In the genomic region with DNA sequence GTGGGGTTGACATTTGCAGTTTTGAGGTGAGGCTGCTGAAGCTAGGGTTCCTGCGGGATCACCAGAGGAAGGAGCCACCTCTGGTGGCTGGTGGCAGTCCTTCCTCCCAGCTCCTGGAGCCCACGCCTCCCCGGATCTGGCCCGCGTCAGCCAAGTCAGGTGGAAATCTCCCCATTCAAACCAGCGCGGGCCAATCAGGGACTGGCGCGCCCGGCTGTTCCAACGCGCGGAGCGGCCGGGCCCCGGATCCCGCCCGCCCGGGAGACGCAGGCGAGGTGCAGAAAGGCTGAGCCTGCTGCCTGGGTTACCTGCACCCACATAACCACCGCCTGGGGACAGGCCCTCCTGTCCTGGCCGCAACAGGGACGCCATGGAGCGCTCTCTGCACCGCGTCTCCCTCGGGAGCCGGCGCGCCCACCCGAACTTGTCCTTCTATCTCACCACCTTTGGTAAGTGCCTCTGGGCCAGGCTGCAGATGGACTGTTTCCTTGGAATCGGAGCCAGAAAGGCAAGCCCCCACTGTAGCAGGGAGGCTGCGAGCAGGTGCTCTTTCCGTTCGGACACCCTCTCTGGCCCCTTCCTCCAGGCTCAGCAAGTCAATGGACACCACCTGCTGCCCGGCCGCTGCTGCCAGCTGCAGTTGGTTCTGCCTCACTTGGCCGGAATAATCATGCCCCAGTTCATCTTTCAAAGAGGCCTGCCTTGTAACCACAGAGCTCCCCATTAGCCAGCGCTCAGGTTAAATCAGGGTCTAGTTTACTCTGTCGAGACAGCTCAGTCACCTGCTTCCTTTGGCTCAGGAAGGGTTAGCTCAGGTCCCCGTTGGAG, we compare ENCODE assay signal across 8 mouse cellular contexts. TPM values are rescaled to one million over a fixed set of nuclear protein-coding genes. Genes with fewer than 3 reads are reported as not detected.
DNase-seq lines count a peak whose midpoint lies in the region; ATAC-seq and TF ChIP-seq lines count a peak whose summit lies in the region.

No protein-coding gene starts in this region.

- no peaks in the 10 kb centered on the region for H3K9me3 ChIP-seq in liver, embryonic 14.5 days (ENCODE audit: control insufficient read depth, low read length)

- no peak overlapping the region for H3K9ac ChIP-seq in liver, embryonic 14.5 days (replicated peaks)

- TF ChIP-seq POLR2A in kidney, adult 2 months (IDR thresholded peaks at IDR 0.05; ENCODE audit: low read depth, low read length): no peak

- H3K36me3 ChIP-seq in kidney, adult 2 months (ENCODE audit: control insufficient read depth, insufficient read depth, low read length): no peaks in the 10 kb centered on the region
- H3K36me3 ChIP-seq in liver, embryonic 14.5 days (replicated peaks; ENCODE audit: control insufficient read depth, insufficient read depth, low read depth): no peaks in the 10 kb centered on the region

- H3K27me3 ChIP-seq in kidney, adult 2 months (replicated peaks; ENCODE audit: control insufficient read depth, insufficient read depth, low read length): no peaks in the 10 kb centered on the region
- peaks cover 13% of the 10 kb centered on the region for H3K27me3 ChIP-seq in liver, embryonic 14.5 days (ENCODE audit: control insufficient read depth, insufficient read depth, low read length)

- TF ChIP-seq CTCF in kidney, adult 2 months (conservative IDR thresholded peaks at IDR 0.05; ENCODE audit: insufficient read depth, insufficient read length, low read depth, low read length): no peak
- 0 out of 2 replicates have a peak, but pooled peaks have one; percentile 2 for TF ChIP-seq CTCF in liver, embryonic 14.5 days (IDR thresholded peaks at IDR 0.05; ENCODE audit: low read depth)

- ATAC-seq in liver, embryonic 14.5 days (ENCODE audit: insufficient read depth): peak; percentile 43; the same call in 1 of the 2 replicates

- H3K4me1 ChIP-seq in kidney, adult 2 months (ENCODE audit: control insufficient read depth, insufficient read depth, low read length): no peaks in the 10 kb centered on the region
- H3K4me1 ChIP-seq in liver, embryonic 14.5 days (replicated peaks; ENCODE audit: control insufficient read depth in 2 of 2, insufficient read depth in 2 of 2, low read length in 1 of 2): no peaks in the 10 kb centered on the region

- WGBS in kidney, adult 2 months: 6% methylated on average over 42 of the region's 42 CpGs
- 5% methylated on average over 42 of the region's 42 CpGs for WGBS in liver, embryonic 14.5 days (ENCODE audit: insufficient replicate concordance)

- H3K4me2 ChIP-seq in liver, embryonic 14.5 days (ENCODE audit: low read depth): peak overlapping the region; percentile 51

- no peak overlapping the region for H3K27ac ChIP-seq in kidney, adult 2 months (ENCODE audit: insufficient read depth, low read depth, low read length)
- no peak overlapping the region for H3K27ac ChIP-seq in liver, embryonic 14.5 days

- TF ChIP-seq EP300 in liver, embryonic 14.5 days (IDR thresholded peaks at IDR 0.05; ENCODE audit: low read depth): no peak

- peak overlapping the region; percentile 41 for H3K4me3 ChIP-seq in kidney, adult 2 months (ENCODE audit: insufficient read depth, low read depth, low read length)
- H3K4me3 ChIP-seq in liver, embryonic 14.5 days (ENCODE audit: insufficient read depth in 1 of 2, low read depth in 2 of 2, low read length in 2 of 2): peak overlapping the region; percentile 23 to 40

- peak; percentile 50 for DNase-seq in right cerebral cortex, adult 18-20 months
- no peak for DNase-seq in right cerebral cortex, postnatal 36 days (ENCODE audit: low spot score in 2 of 2)
- DNase-seq in cerebellum, postnatal 14 days: peak; percentile 78 to 79
- DNase-seq in gastrocnemius, postnatal 4 days (ENCODE audit: low spot score in 2 of 2): peak; percentile 33 to 41
- DNase-seq in kidney, adult 2 months: peak; percentile 59
- DNase-seq in liver, embryonic 14.5 days (ENCODE audit: low read depth in 3 of 3, low spot score in 3 of 3): no peak
- DNase-seq in neural tube, embryonic 10.5 days (ENCODE audit: extremely low spot score, low spot score): peak; percentile 73
- DNase-seq in thymus, postnatal 0 days (ENCODE audit: low spot score): peak; percentile 54

RNA-seq across cellular contexts. Expression of a gene that starts 23.8 kb away (rescaled TPM):
- total RNA-seq in gastrocnemius, postnatal 4 days (2021): 10 to 100 TPM; 36.9 to 44.0 TPM
- polyA plus RNA-seq in kidney, adult 2 months (2012; rRNA removed): 43.1 and 43.5 TPM in 2 replicates
- polyA plus RNA-seq in liver, embryonic 14.5 days (2012; rRNA removed): 3.8 and 3.9 TPM in 2 replicates
- polyA plus RNA-seq in liver, embryonic 14.5 days (2014; fragmentation: Nextera tagmentation; extraction: Ambion mirVana): 3.1 and 3.6 TPM in 2 replicates
- polyA plus RNA-seq in thymus, postnatal 0 days (2015; fragmentation: Nextera tagmentation; extraction: Ambion mirVana): 14.7 and 18.0 TPM in 2 replicates

RNA-seq across cellular contexts. Expression of a gene that starts 58.3 kb away (rescaled TPM):
- under 1 TPM; 0.34 to 0.44 TPM for total RNA-seq in gastrocnemius, postnatal 4 days (2021)
- 0.17 and 0.20 TPM in 2 replicates for polyA plus RNA-seq in kidney, adult 2 months (2012; rRNA removed)
- polyA plus RNA-seq in liver, embryonic 14.5 days (2012; rRNA removed): 0.10 and 0.12 TPM in 2 replicates
- 0.08 and 0.20 TPM in 2 replicates for polyA plus RNA-seq in liver, embryonic 14.5 days (2014; fragmentation: Nextera tagmentation; extraction: Ambion mirVana)
- 0.32 and 0.49 TPM in 2 replicates for polyA plus RNA-seq in thymus, postnatal 0 days (2015; fragmentation: Nextera tagmentation; extraction: Ambion mirVana)

RNA-seq across cellular contexts. Expression of a gene that starts 58.6 kb away (rescaled TPM):
- total RNA-seq in gastrocnemius, postnatal 4 days (2021): 10 to 100 TPM; 27.8 to 31.3 TPM
- polyA plus RNA-seq in kidney, adult 2 months (2012; rRNA removed): 15.6 and 19.7 TPM in 2 replicates
- 24.3 and 37.4 TPM in 2 replicates for polyA plus RNA-seq in liver, embryonic 14.5 days (2012; rRNA removed)
- 54.7 and 59.8 TPM in 2 replicates for polyA plus RNA-seq in liver, embryonic 14.5 days (2014; fragmentation: Nextera tagmentation; extraction: Ambion mirVana)
- 55.2 and 62.3 TPM in 2 replicates for polyA plus RNA-seq in thymus, postnatal 0 days (2015; fragmentation: Nextera tagmentation; extraction: Ambion mirVana)

Comparison
In these comparisons a context has a peak if more than half of its experiments do, and no peak if none do; other contexts are left out.
1. DNase-seq: peak in right cerebral cortex, adult 18-20 months (single experiment), cerebellum, postnatal 14 days (2 of 2), gastrocnemius, postnatal 4 days (2 of 2), kidney, adult 2 months (single experiment), neural tube, embryonic 10.5 days (single experiment) and thymus, postnatal 0 days (single experiment); none in right cerebral cortex, postnatal 36 days (0 of 2) and liver, embryonic 14.5 days (0 of 3).